In genomic region chr10:117392832-117393195, GRCm38 (mm10) we compare ENCODE assay signal across 8 mouse cellular contexts. TPM values are rescaled to one million over a fixed set of nuclear protein-coding genes. Genes with fewer than 3 reads are reported as not detected.
DNase-seq lines count a peak whose midpoint lies in the region; ATAC-seq lines count a peak whose summit lies in the region.

No protein-coding gene starts in this region.

- 0 out of 2 replicates have a peak, but pooled peaks have one; percentile 15 for ATAC-seq in heart, embryonic 11.5 days (replicated peaks; ENCODE audit: insufficient number of reproducible peaks, low FRiP score, low TSS enrichment)
- no peak for ATAC-seq in embryonic facial prominence, embryonic 13.5 days (ENCODE audit: insufficient number of reproducible peaks, insufficient read depth, low FRiP score, low TSS enrichment, low read depth)
- no peak; the same call in 1 of the 2 replicates for ATAC-seq in limb, embryonic 11.5 days (ENCODE audit: insufficient number of reproducible peaks, low FRiP score, low TSS enrichment, low read depth)
- ATAC-seq in midbrain, embryonic 16.5 days = no peak

- H3K9me3 ChIP-seq in heart, embryonic 11.5 days (replicated peaks; ENCODE audit: control insufficient read depth, low read length) = no peaks in the 10 kb centered on the region
- H3K9me3 ChIP-seq in embryonic facial prominence, embryonic 13.5 days = no peaks in the 10 kb centered on the region
- no peaks in the 10 kb centered on the region for H3K9me3 ChIP-seq in limb, embryonic 11.5 days (ENCODE audit: control insufficient read depth, low read length)
- no peaks in the 10 kb centered on the region for H3K9me3 ChIP-seq in midbrain, embryonic 16.5 days (replicated peaks; ENCODE audit: control insufficient read depth, low read length, poor library complexity, severe bottlenecking)

- H3K36me3 ChIP-seq in heart, embryonic 11.5 days (ENCODE audit: control insufficient read depth, insufficient read depth, low read length) = no peaks in the 10 kb centered on the region
- H3K36me3 ChIP-seq in embryonic facial prominence, embryonic 13.5 days = no peaks in the 10 kb centered on the region
- H3K36me3 ChIP-seq in limb, embryonic 11.5 days (ENCODE audit: control insufficient read depth, insufficient read depth, low read length) = no peaks in the 10 kb centered on the region
- H3K36me3 ChIP-seq in midbrain, embryonic 16.5 days (ENCODE audit: control insufficient read depth, insufficient read depth, low read length) = no peaks in the 10 kb centered on the region

- WGBS in heart, embryonic 11.5 days (ENCODE audit: insufficient replicate concordance) = 6% methylated on average over 6 of the region's 6 CpGs
- WGBS in embryonic facial prominence, embryonic 13.5 days = 4% methylated on average over 6 of the region's 6 CpGs
- WGBS in limb, embryonic 11.5 days = 18% methylated on average over 5 of the region's 6 CpGs
- 15% methylated on average over 5 of the region's 6 CpGs for WGBS in midbrain, embryonic 16.5 days

- H3K4me3 ChIP-seq in heart, embryonic 11.5 days (ENCODE audit: low read depth, low read length) = peak overlapping the region; percentile 49
- H3K4me3 ChIP-seq in embryonic facial prominence, embryonic 13.5 days = peak overlapping the region; percentile 43
- peak overlapping the region; percentile 38 for H3K4me3 ChIP-seq in limb, embryonic 11.5 days (ENCODE audit: low read depth, low read length)
- no peak overlapping the region for H3K4me3 ChIP-seq in midbrain, embryonic 16.5 days (ENCODE audit: low read depth, low read length)

- peak overlapping the region; percentile 87 for H3K4me2 ChIP-seq in heart, embryonic 11.5 days
- H3K4me2 ChIP-seq in embryonic facial prominence, embryonic 13.5 days = peak overlapping the region; percentile 69
- H3K4me2 ChIP-seq in limb, embryonic 11.5 days (ENCODE audit: low read depth, severe bottlenecking) = peak overlapping the region; percentile 60
- H3K4me2 ChIP-seq in midbrain, embryonic 16.5 days (ENCODE audit: low read length) = peak overlapping the region; percentile 59

- intact Hi-C loops in heart, postnatal 25 days (cut with DNase I) = no loop called here

- H3K27ac ChIP-seq in heart, embryonic 11.5 days (ENCODE audit: low read depth, low read length) = no peak overlapping the region
- H3K27ac ChIP-seq in embryonic facial prominence, embryonic 13.5 days = no peak overlapping the region
- no peak overlapping the region for H3K27ac ChIP-seq in limb, embryonic 11.5 days (replicated peaks; ENCODE audit: low read depth, low read length)
- no peak overlapping the region for H3K27ac ChIP-seq in midbrain, embryonic 16.5 days (ENCODE audit: low read length)

- DNase-seq in heart, postnatal 25 days (ENCODE audit: low spot score) = no peak
- no peak for DNase-seq in limb, embryonic 11.5 days (ENCODE audit: low spot score)
- no peak for DNase-seq in thymus, postnatal 36 days
- DNase-seq in spleen, postnatal 4 days (ENCODE audit: low spot score in 2 of 2) = no peak
- DNase-seq in thymus, postnatal 0 days (ENCODE audit: low spot score) = no peak

- H3K4me1 ChIP-seq in heart, embryonic 11.5 days (ENCODE audit: control insufficient read depth, insufficient read depth, low read length) = no peaks in the 10 kb centered on the region
- peaks cover 9% of the 10 kb centered on the region; the same call in 1 of the 2 replicates for H3K4me1 ChIP-seq in embryonic facial prominence, embryonic 13.5 days
- H3K4me1 ChIP-seq in limb, embryonic 11.5 days (ENCODE audit: control insufficient read depth, insufficient read depth, low read length) = 0 out of 2 replicates have a peak, but pooled peaks cover 3% of the 10 kb centered on the region
- peaks cover 5% of the 10 kb centered on the region; the same call in 1 of the 2 replicates for H3K4me1 ChIP-seq in midbrain, embryonic 16.5 days (ENCODE audit: control insufficient read depth, insufficient read depth, low read length)

- no peak overlapping the region for H3K9ac ChIP-seq in heart, embryonic 11.5 days (ENCODE audit: low read depth, low read length)
- H3K9ac ChIP-seq in embryonic facial prominence, embryonic 13.5 days = 0 out of 2 replicates have a peak overlapping the region, but pooled peaks have one; percentile 68
- peak overlapping the region; percentile 60; the same call in 1 of the 2 replicates for H3K9ac ChIP-seq in limb, embryonic 11.5 days (ENCODE audit: low read length)
- H3K9ac ChIP-seq in midbrain, embryonic 16.5 days (ENCODE audit: low read depth, low read length) = no peak overlapping the region

- no peaks in the 10 kb centered on the region for H3K27me3 ChIP-seq in heart, embryonic 11.5 days (ENCODE audit: control insufficient read depth, insufficient read depth, low read length)
- H3K27me3 ChIP-seq in embryonic facial prominence, embryonic 13.5 days = peaks cover 9% of the 10 kb centered on the region; the same call in 1 of the 2 replicates
- H3K27me3 ChIP-seq in limb, embryonic 11.5 days (ENCODE audit: control insufficient read depth, insufficient read depth, low read length) = no peaks in the 10 kb centered on the region
- H3K27me3 ChIP-seq in midbrain, embryonic 16.5 days (ENCODE audit: control insufficient read depth, insufficient read depth, low read depth, low read length) = no peaks in the 10 kb centered on the region

RNA-seq across cellular contexts. Expression of gene Cpsf6, which starts 13.0 kb away (rescaled TPM):
- polyA plus RNA-seq in heart, embryonic 11.5 days (2014; fragmentation: Nextera tagmentation; extraction: Ambion mirVana) = 97.9 and 117 TPM in 2 replicates
- 10 to 100 TPM; 27.9 to 35.2 TPM for total RNA-seq in heart, postnatal 25 days (2021)
- polyA plus RNA-seq in embryonic facial prominence, embryonic 13.5 days (2015; fragmentation: Nextera tagmentation; extraction: Ambion mirVana) = 161 and 169 TPM in 2 replicates
- polyA plus RNA-seq in limb, embryonic 11.5 days (2014; fragmentation: Nextera tagmentation; extraction: Ambion mirVana) = 225 and 251 TPM in 2 replicates
- polyA plus RNA-seq in midbrain, embryonic 16.5 days (2015; fragmentation: Nextera tagmentation; extraction: Ambion mirVana) = 140 and 171 TPM in 2 replicates
- 154 and 161 TPM in 2 replicates for polyA plus RNA-seq in thymus, postnatal 0 days (2015; fragmentation: Nextera tagmentation; extraction: Ambion mirVana)

Comparison
In these comparisons a context has a peak if more than half of its experiments do, and no peak if none do; other contexts are left out.
1. H3K9ac ChIP-seq: peak in embryonic facial prominence, embryonic 13.5 days (single experiment) and limb, embryonic 11.5 days (single experiment); none in heart, embryonic 11.5 days (single experiment) and midbrain, embryonic 16.5 days (single experiment).
2. Peak in every context shown above with its lines, with median percentiles within 50 percentile points of each other: H3K4me2 ChIP-seq.